Mouse (Mus musculus) intestine, embryonic 15.5 days (tissue): ENCODE results near the gene Hist1h1e. TPM values are rescaled to one million over a fixed set of nuclear protein-coding genes. Genes with fewer than 3 reads are reported as not detected.
"Not testable (repeated sequence)": the region's sequence is repeated elsewhere in the genome, so short reads cannot be mapped to it uniquely, and the experiment has no call there.

Experiments used
- ATAC-seq: fragments of 200-750 bp; cut with Nextera tagmentation; 2 replicates; pipeline ENCODE4 v1.8.0; 2017; ENCODE audit warnings: moderate TSS enrichment, moderate library complexity
- H3K27ac ChIP-seq: fragments of 300-500 bp; sonication (generic); 2 replicates; pipeline ENCODE4 v1.5.1; 2015; ENCODE audit warnings: mild to moderate bottlenecking, inconsistent platforms
- H3K27me3 ChIP-seq: fragments of 300-500 bp; sonication (generic); replicated peaks from 2 replicates; pipeline ENCODE4 v1.6.1; 2015; ENCODE audit warnings: inconsistent platforms
- H3K36me3 ChIP-seq: fragments of 300-500 bp; sonication (generic); 2 replicates; pipeline ENCODE4 v1.6.1; 2015; ENCODE audit warnings: inconsistent platforms
- H3K4me1 ChIP-seq: fragments of 300-500 bp; sonication (generic); replicated peaks from 2 replicates; pipeline ENCODE4 v1.6.1; 2015; ENCODE audit warnings: inconsistent platforms
- H3K4me2 ChIP-seq: fragments of 300-500 bp; sonication (generic); replicated peaks from 2 replicates; pipeline ENCODE4 v1.6.1; 2015; ENCODE audit warnings: mild to moderate bottlenecking, inconsistent platforms
- H3K4me3 ChIP-seq: fragments of 300-500 bp; sonication (generic); replicated peaks from 2 replicates; pipeline ENCODE4 v1.5.1; 2015; ENCODE audit warnings: inconsistent platforms
- H3K9ac ChIP-seq: fragments of 300-500 bp; sonication (generic); 2 replicates; pipeline ENCODE4 v1.6.1; 2015; ENCODE audit warnings: inconsistent platforms
- H3K9me3 ChIP-seq: fragments of 300-500 bp; sonication (generic); 2 replicates; pipeline ENCODE4 v1.6.1; 2016; ENCODE audit warnings: inconsistent platforms
- WGBS: fragments of 180-500 bp; shearing (Covaris S2); methylation state at CpG from one replicate; pipeline ENCODE4 v1.1.7; 2015; 5-methylcytosine and 5-hydroxymethylcytosine counted together
- polyA plus RNA-seq: library from polyadenylated mRNA; unstranded; fragments of >200 nt; fragmentation: Nextera tagmentation; extraction: Ambion mirVana; gene quantifications from 2 replicates; pipeline ENCODE4 v1.2.1, GENCODE M21; 2015

Hist1h1e gene
- polyA plus RNA-seq, 1 experiment from 2014 or later: 21.2 TPM

GRCm38 (mm10) chr13:23609209-23609608, 13.1 kb downstream of the Hist1h1e start:
- Histone ChIP-seq H3K4me1 (no peaks in the 10 kb centered on the region), H3K4me3 (no peak overlapping the region), H3K9me3 (no peaks in the 10 kb centered on the region), H3K4me2 (no peak overlapping the region), H3K9ac (no peak overlapping the region), H3K27me3 (no peaks in the 10 kb centered on the region), H3K27ac (no peak overlapping the region), H3K36me3 (no peaks in the 10 kb centered on the region)
- no peak for ATAC-seq
- 78% methylated on average over 4 of the region's 4 CpGs for WGBS

- Histone ChIP-seq H3K9ac (no peak overlapping the region), H3K4me3 (no peak overlapping the region), H3K4me2 (no peak overlapping the region), H3K9me3 (no peaks in the 10 kb centered on the region), H3K27me3 (no peaks in the 10 kb centered on the region), H3K36me3 (no peaks in the 10 kb centered on the region), H3K4me1 (no peaks in the 10 kb centered on the region), H3K27ac (no peak overlapping the region)
- ATAC-seq: no peak
- WGBS: 89% methylated on average over 3 of the region's 3 CpGs
Observed at GRCm38 (mm10) chr13:23605052-23605451, 17.3 kb downstream of the Hist1h1e start.

DNA sequence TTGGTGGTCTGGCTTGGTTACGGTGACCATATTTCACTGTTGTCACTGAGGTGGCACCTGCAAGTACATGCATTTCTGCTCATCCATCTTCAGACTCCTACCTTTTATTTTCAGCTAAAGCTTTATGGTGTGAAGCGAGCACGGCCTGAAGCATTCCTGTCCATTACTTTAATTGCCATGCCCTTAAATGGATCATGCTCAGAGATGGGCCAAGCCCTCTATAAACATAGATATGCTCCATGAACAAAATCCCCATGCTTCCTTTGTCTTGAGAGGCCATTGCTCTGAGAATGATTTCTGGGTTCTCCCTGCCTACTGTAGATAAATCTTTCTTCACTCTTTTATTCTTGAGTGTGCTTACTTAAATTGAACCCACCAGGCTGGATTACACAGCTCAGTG, 17.9 kb downstream of the Hist1h1e start:
- H3K9ac ChIP-seq: no peak overlapping the region
- no peak overlapping the region for H3K4me3 ChIP-seq
- no peaks in the 10 kb centered on the region for H3K36me3 ChIP-seq
- no peaks in the 10 kb centered on the region for H3K27me3 ChIP-seq
- no peak for ATAC-seq
- H3K4me1 ChIP-seq: no peaks in the 10 kb centered on the region
- WGBS: 82% methylated on average over 3 of the region's 3 CpGs
- H3K27ac ChIP-seq: no peak overlapping the region
- H3K9me3 ChIP-seq: no peaks in the 10 kb centered on the region
- no peak overlapping the region for H3K4me2 ChIP-seq

- no peaks in the 10 kb centered on the region for H3K27me3 ChIP-seq
- H3K9ac ChIP-seq: no peak overlapping the region
- H3K36me3 ChIP-seq: no peaks in the 10 kb centered on the region
- no peaks in the 10 kb centered on the region for H3K4me1 ChIP-seq
- ATAC-seq: no peak
- WGBS: 66% methylated on average over 7 of the region's 7 CpGs
- H3K9me3 ChIP-seq: no peaks in the 10 kb centered on the region
- no peak overlapping the region for H3K27ac ChIP-seq
- H3K4me3 ChIP-seq: no peak overlapping the region
- H3K4me2 ChIP-seq: no peak overlapping the region
Observed at GRCm38 (mm10) chr13:23603182-23603699, 19.1 kb downstream of the Hist1h1e start.

- Histone ChIP-seq H3K4me1 (0 out of 2 replicates have a peak, but pooled peaks cover 4% of the 10 kb centered on the region), H3K27me3 (no peaks in the 10 kb centered on the region), H3K9ac (no peak overlapping the region), H3K36me3 (no peaks in the 10 kb centered on the region), H3K4me3 (no peak overlapping the region), H3K4me2 (no peak overlapping the region), H3K9me3 (no peaks in the 10 kb centered on the region), H3K27ac (no peak overlapping the region)
- no peak for ATAC-seq
- 7% methylated on average over 9 of the region's 9 CpGs for WGBS
Observed at GRCm38 (mm10) chr13:23597957-23598356, 24.4 kb downstream of the Hist1h1e start.

DNA sequence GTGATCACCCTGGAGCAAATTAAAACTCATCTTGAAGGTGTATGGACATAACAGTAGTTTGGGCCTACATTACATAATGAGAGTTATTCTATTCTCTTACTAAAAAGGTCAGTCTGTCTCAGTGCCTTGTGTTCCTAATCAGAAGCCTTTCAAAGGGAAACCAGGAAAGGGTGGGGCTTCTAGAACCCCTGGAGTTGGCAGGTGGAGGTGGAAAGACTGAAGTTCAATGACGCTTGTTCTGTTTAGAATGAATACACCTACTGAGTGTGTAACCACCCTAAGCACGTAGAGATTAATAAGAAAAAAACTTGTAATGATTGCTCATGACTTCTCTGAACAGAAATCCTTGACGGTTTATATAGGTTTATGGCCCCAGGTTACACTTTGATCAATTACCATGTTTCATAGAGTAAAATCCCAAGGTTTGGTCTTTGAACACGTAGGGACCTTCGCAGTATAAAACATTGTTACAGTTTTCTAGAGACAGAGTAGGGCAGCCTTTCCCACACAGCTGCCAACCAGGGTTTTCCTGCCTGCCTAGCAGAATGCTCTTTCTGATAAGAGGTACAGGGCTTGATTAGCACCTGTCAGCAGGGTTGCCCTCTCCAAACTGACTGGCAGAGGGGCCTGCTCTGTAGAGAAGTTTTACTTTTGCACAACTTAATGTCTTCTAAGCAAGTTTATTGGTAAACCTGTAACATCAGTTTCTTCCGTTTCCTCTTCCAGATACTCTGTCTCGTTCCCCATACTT, 26.6 kb downstream of the Hist1h1e start:
- H3K27ac ChIP-seq: peak overlapping the region; percentile 66
- no peaks in the 10 kb centered on the region for H3K27me3 ChIP-seq
- H3K4me1 ChIP-seq: 0 out of 2 replicates have a peak, but pooled peaks cover 4% of the 10 kb centered on the region
- H3K4me2 ChIP-seq: no peak overlapping the region
- no peak overlapping the region for H3K9ac ChIP-seq
- no peak overlapping the region for H3K4me3 ChIP-seq
- peak; percentile 92 for ATAC-seq
- H3K36me3 ChIP-seq: no peaks in the 10 kb centered on the region
- 72% methylated on average over 7 of the region's 7 CpGs for WGBS
- H3K9me3 ChIP-seq: no peaks in the 10 kb centered on the region

GRCm38 (mm10) chr13:23595185-23595584, 27.2 kb downstream of the Hist1h1e start:
- Histone ChIP-seq H3K27me3 (no peaks in the 10 kb centered on the region), H3K4me2 (no peak overlapping the region), H3K36me3 (no peaks in the 10 kb centered on the region), H3K9me3 (no peaks in the 10 kb centered on the region), H3K4me1 (0 out of 2 replicates have a peak, but pooled peaks cover 4% of the 10 kb centered on the region), H3K4me3 (no peak overlapping the region), H3K9ac (no peak overlapping the region), H3K27ac (no peak overlapping the region)
- WGBS: 71% methylated on average over 2 of the region's 2 CpGs
- ATAC-seq: no peak

DNA sequence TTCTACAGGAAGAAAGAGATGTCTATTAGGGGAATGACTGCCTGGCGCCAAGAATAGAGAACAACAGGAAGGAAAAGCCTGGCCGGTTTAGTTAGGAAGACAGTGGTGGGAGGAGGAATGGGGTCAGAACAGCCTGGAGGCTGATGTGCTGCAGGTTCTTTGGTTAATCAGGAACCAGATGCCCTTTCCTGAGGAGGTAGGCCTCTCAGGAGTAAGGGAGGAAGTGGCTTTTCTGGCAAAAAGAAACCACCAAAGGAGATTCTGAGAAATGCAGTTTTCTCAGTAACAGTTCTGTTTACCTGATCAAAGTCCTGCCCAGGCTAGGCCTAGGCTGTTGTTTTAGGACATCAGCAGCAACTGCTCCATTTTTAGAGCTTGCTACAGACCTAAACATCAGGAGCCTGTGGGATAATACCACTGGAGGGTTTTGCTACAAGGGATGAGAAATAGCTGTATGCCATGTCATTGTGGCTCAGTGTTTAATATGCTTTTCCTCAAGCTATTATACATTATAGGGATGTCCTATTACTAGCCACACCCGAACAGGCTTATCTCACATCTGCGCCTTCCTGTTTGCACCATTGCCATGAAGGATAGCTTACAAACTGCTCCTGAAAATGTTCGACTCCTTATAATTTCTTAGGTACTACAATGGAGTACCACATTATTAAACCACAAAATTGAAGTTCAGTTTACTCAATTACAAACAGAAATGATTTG, 29.1 kb downstream of the Hist1h1e start:
- Histone ChIP-seq H3K9ac (no peak overlapping the region), H3K4me3 (no peak overlapping the region), H3K27me3 (no peaks in the 10 kb centered on the region), H3K4me2 (no peak overlapping the region), H3K9me3 (no peaks in the 10 kb centered on the region), H3K36me3 (no peaks in the 10 kb centered on the region), H3K27ac (peak overlapping the region; percentile 68), H3K4me1 (0 out of 2 replicates have a peak, but pooled peaks cover 4% of the 10 kb centered on the region)
- 55% methylated on average over 5 of the region's 5 CpGs for WGBS
- peak; percentile 43 for ATAC-seq

DNA sequence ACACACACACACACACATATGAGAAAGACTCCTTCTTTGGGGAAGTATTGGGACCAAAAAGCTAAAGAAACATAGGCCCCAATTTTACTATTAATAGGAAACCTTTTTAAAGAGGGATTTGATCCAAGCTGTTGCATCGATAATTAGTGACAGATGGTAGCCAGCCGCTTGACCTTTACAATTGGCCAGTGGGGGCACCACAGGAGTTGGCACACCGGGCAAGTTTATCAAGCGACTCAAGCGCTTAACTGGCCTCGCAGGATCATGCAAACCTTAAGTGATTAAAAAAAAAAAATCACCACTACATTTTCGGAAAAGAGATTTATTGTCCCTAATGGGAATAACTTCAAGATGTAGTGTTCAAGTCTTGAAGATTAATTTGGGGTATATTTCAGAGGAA, 29.7 kb downstream of the Hist1h1e start:
- no peaks in the 10 kb centered on the region for H3K9me3 ChIP-seq

DNA sequence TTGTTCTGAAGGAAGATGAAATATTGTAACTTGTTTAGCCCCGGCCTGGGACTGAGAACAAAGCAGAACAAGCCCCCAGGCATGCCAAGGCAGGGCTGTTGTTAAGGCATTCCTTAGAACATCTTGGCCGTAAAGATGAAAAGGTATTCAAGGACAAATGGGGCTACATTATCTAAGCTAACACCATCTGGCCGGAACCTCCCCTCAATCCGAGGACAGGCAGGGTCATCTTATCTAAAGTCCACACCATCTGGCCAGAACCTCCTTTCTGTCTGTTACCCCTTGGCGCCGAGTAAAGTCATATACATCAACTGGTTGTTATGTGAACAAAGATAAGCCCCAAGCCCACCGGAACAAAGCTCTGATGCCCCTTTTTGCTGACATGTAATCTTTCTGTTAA, 30.5 kb downstream of the Hist1h1e start:
- H3K36me3 ChIP-seq, H3K27ac ChIP-seq, H3K4me2 ChIP-seq, H3K27me3 ChIP-seq, H3K4me3 ChIP-seq, H3K9ac ChIP-seq, H3K9me3 ChIP-seq, H3K4me1 ChIP-seq, ATAC-seq: not testable (repeated sequence)
- WGBS: 86% methylated on average over 7 of the region's 7 CpGs

More for the DNA sequence above, 29.7 kb downstream of the Hist1h1e start:
- Histone ChIP-seq H3K4me2 (no peak overlapping the region), H3K4me1 (0 out of 2 replicates have a peak, but pooled peaks cover 4% of the 10 kb centered on the region), H3K36me3 (no peaks in the 10 kb centered on the region), H3K4me3 (no peak overlapping the region), H3K27me3 (no peaks in the 10 kb centered on the region), H3K9ac (no peak overlapping the region), H3K27ac (peak overlapping the region; percentile 68)
- 84% methylated on average over 7 of the region's 7 CpGs for WGBS
- ATAC-seq: no peak

GRCm38 (mm10) chr13:23591206-23591605, 31.2 kb downstream of the Hist1h1e start:
- Histone ChIP-seq H3K27me3 (no peaks in the 10 kb centered on the region), H3K9me3 (no peaks in the 10 kb centered on the region), H3K4me3 (no peak overlapping the region), H3K27ac (no peak overlapping the region), H3K4me2 (no peak overlapping the region), H3K4me1 (0 out of 2 replicates have a peak, but pooled peaks cover 8% of the 10 kb centered on the region), H3K9ac (no peak overlapping the region), H3K36me3 (no peaks in the 10 kb centered on the region)
- no peak for ATAC-seq
- WGBS: 93% methylated on average over 7 of the region's 7 CpGs

DNA sequence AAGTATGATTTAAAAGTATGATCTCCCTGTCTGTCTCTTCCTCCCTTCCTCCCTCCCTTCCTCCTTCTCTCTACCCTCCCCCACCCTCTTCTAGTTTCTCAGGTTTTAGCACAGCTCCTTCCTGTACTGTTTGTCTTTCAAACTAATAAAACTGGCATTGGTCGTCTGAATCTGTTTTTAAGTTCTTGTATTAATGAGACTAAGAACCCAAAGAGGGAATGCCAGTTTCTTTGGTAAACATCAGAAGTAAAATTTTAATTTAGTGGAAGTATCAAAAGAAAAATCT, 35.5 kb downstream of the Hist1h1e start:
- peaks cover 15% of the 10 kb centered on the region; the same call in 1 of the 2 replicates for H3K4me1 ChIP-seq
- no peaks in the 10 kb centered on the region for H3K9me3 ChIP-seq
- 0% methylated on average over 1 of the region's 1 CpGs for WGBS
- ATAC-seq: no peak
- H3K4me2 ChIP-seq: peak overlapping the region; percentile 63
- H3K9ac ChIP-seq: peak overlapping the region; percentile 44
- H3K27ac ChIP-seq: peak overlapping the region; percentile 87
- no peaks in the 10 kb centered on the region for H3K36me3 ChIP-seq
- H3K27me3 ChIP-seq: no peaks in the 10 kb centered on the region
- peak overlapping the region; percentile 23 for H3K4me3 ChIP-seq
